Mouse (Mus musculus): ENCODE measurements around the gene Bhmt2. TPM values are rescaled to one million over a fixed set of nuclear protein-coding genes. Genes with fewer than 3 reads are reported as not detected.

Gene Bhmt2
- polyA plus RNA-seq, 1 experiment from 2014 or later, result not detected

- WGBS, result 91% methylated on average over 3 of the region's 3 CpGs
- Histone ChIP-seq H3K4me3 (no peak overlapping the region), H3K27ac (no peak overlapping the region), H3K9ac (no peak overlapping the region), H3K4me1 (no peaks in the 10 kb centered on the region), H3K4me2 (replicated peaks) (no peak overlapping the region), H3K9me3 (no peaks in the 10 kb centered on the region), H3K27me3 (no peaks in the 10 kb centered on the region), H3K36me3 (no peaks in the 10 kb centered on the region)
- no peak for ATAC-seq (ENCODE audit: insufficient number of reproducible peaks, insufficient read depth, low FRiP score, low TSS enrichment)
Observed at GRCm38 (mm10) chr13:93689566-93689965, 15.5 kb upstream of the Bhmt2 start.

DNA sequence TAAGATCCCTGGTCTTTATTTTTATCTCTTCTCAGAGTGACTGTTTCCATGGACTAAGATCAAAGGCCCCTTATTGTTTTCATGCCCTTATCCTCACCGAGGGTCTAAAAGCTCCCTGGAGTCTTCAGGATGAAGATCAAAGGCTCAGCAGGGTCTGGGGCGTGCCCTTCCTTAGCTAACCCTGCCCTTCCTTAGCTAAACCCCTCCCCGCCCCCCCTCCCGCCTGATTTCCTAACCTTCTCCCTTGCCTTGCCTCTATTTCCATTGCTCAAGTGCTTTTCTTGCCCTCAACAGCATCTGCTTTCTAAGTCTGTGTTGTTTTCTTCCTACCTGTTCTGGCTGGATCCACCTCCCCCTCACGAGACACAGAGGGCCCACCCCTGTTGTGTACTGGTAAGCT lies 13.2 kb upstream of the Bhmt2 start:
- H3K4me1 ChIP-seq, result no peaks in the 10 kb centered on the region; the same call in 1 of the 2 replicates
- H3K27me3 ChIP-seq, result no peaks in the 10 kb centered on the region
- H3K4me2 ChIP-seq (replicated peaks), result no peak overlapping the region
- no peak overlapping the region for H3K9ac ChIP-seq
- no peak for ATAC-seq (ENCODE audit: insufficient number of reproducible peaks, insufficient read depth, low FRiP score, low TSS enrichment)
- WGBS, result 10% methylated on average over 5 of the region's 5 CpGs
- H3K4me3 ChIP-seq, result no peak overlapping the region
- H3K27ac ChIP-seq, result no peak overlapping the region
- H3K36me3 ChIP-seq, result no peaks in the 10 kb centered on the region
- no peaks in the 10 kb centered on the region for H3K9me3 ChIP-seq

GRCm38 (mm10) chr13:93685226-93685625 lies 11.1 kb upstream of the Bhmt2 start:
- H3K4me3 ChIP-seq, result no peak overlapping the region
- ATAC-seq (ENCODE audit: insufficient number of reproducible peaks, insufficient read depth, low FRiP score, low TSS enrichment), result no peak
- H3K9me3 ChIP-seq, result no peaks in the 10 kb centered on the region
- H3K27me3 ChIP-seq, result no peaks in the 10 kb centered on the region
- no peak overlapping the region for H3K9ac ChIP-seq
- no peak overlapping the region for H3K27ac ChIP-seq
- H3K4me2 ChIP-seq (replicated peaks), result no peak overlapping the region
- no peaks in the 10 kb centered on the region; the same call in 1 of the 2 replicates for H3K4me1 ChIP-seq
- no peaks in the 10 kb centered on the region for H3K36me3 ChIP-seq
- WGBS, result 71% methylated on average over 4 of the region's 4 CpGs

GRCm38 (mm10) chr13:93683336-93683735 lies 9.2 kb upstream of the Bhmt2 start:
- H3K4me3 ChIP-seq, result no peak overlapping the region
- H3K27me3 ChIP-seq, result no peaks in the 10 kb centered on the region
- no peaks in the 10 kb centered on the region for H3K36me3 ChIP-seq
- ATAC-seq (ENCODE audit: insufficient number of reproducible peaks, insufficient read depth, low FRiP score, low TSS enrichment), result no peak
- no peak overlapping the region for H3K9ac ChIP-seq
- no peaks in the 10 kb centered on the region for H3K9me3 ChIP-seq
- H3K4me2 ChIP-seq (replicated peaks), result no peak overlapping the region
- no peak overlapping the region for H3K27ac ChIP-seq
- no peaks in the 10 kb centered on the region; the same call in 1 of the 2 replicates for H3K4me1 ChIP-seq

- no peak for ATAC-seq (ENCODE audit: insufficient number of reproducible peaks, insufficient read depth, low FRiP score, low TSS enrichment)
- no peak overlapping the region for H3K9ac ChIP-seq
Observed at GRCm38 (mm10) chr13:93676864-93677263, 2.8 kb upstream of the Bhmt2 start.

DNA sequence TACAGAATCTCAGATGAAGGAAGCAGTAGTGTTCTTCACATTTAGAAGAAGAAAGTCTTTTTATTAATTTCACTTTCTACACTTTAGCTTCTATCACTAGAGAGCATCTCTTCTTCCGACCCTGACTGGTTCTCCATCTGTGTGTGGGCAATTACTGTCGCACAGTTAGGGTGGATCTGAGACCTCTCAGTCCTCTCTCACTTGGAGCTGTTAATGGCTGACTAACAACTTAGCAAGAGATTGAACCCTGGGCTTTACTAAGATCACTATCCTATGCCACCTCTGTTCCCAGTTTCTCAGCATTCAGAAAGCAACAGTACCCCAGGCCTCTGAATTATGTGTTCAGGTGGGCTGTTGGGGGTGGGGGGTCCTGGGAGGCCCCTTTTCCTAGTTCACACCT lies 806 bp downstream of the Bhmt2 start:
- Histone ChIP-seq H3K4me1 (no peaks in the 10 kb centered on the region), H3K9ac (no peak overlapping the region), H3K27ac (no peak overlapping the region), H3K4me3 (no peak overlapping the region), H3K27me3 (peaks cover 13% of the 10 kb centered on the region), H3K36me3 (no peaks in the 10 kb centered on the region), H3K4me2 (replicated peaks) (no peak overlapping the region), H3K9me3 (no peaks in the 10 kb centered on the region)
- no peak for ATAC-seq (ENCODE audit: insufficient number of reproducible peaks, insufficient read depth, low FRiP score, low TSS enrichment)
- 71% methylated on average over 2 of the region's 2 CpGs for WGBS

More at GRCm38 (mm10) chr13:93676864-93677263, 2.8 kb upstream of the Bhmt2 start:
- H3K27me3 ChIP-seq, result peaks cover 13% of the 10 kb centered on the region
- H3K4me3 ChIP-seq, result no peak overlapping the region
- H3K36me3 ChIP-seq, result no peaks in the 10 kb centered on the region
- no peaks in the 10 kb centered on the region for H3K9me3 ChIP-seq
- no peak overlapping the region for H3K27ac ChIP-seq
- H3K4me2 ChIP-seq (replicated peaks), result no peak overlapping the region
- no peaks in the 10 kb centered on the region for H3K4me1 ChIP-seq
- WGBS, result 73% methylated on average over 9 of the region's 9 CpGs

DNA sequence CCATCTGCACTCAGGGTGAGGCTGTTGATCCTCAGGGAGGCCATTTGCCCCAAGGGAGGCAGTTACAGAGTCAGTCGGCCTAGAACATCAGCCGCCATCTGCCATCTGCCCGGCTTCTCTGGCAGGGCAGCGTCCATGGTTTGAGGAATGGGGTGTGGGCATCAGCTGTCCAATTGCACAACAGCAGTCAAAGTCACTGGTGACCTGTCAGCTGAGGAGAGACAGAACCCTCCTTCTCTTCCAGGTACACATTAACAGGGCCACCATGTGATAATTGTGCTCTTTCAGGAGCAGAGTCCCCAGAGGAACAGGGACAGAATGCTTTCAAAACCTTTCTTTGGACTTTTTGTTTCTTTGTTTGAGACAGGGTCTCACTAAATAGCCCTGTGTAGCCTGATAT lies 1.7 kb downstream of the Bhmt2 start:
- Histone ChIP-seq H3K36me3 (no peaks in the 10 kb centered on the region), H3K9ac (no peak overlapping the region), H3K9me3 (no peaks in the 10 kb centered on the region), H3K4me1 (no peaks in the 10 kb centered on the region), H3K4me2 (replicated peaks) (no peak overlapping the region), H3K27me3 (peaks cover 13% of the 10 kb centered on the region), H3K4me3 (no peak overlapping the region), H3K27ac (no peak overlapping the region)
- no peak for ATAC-seq (ENCODE audit: insufficient number of reproducible peaks, insufficient read depth, low FRiP score, low TSS enrichment)
- WGBS, result 86% methylated on average over 4 of the region's 4 CpGs

GRCm38 (mm10) chr13:93667586-93667985 lies 6.5 kb downstream of the Bhmt2 start:
- Histone ChIP-seq H3K4me3 (no peak overlapping the region), H3K9me3 (no peaks in the 10 kb centered on the region), H3K27ac (no peak overlapping the region), H3K4me2 (replicated peaks) (no peak overlapping the region), H3K27me3 (no peaks in the 10 kb centered on the region), H3K9ac (no peak overlapping the region), H3K36me3 (no peaks in the 10 kb centered on the region), H3K4me1 (no peaks in the 10 kb centered on the region)
- WGBS, result 88% methylated on average over 4 of the region's 4 CpGs
- ATAC-seq (ENCODE audit: insufficient number of reproducible peaks, insufficient read depth, low FRiP score, low TSS enrichment), result no peak

DNA sequence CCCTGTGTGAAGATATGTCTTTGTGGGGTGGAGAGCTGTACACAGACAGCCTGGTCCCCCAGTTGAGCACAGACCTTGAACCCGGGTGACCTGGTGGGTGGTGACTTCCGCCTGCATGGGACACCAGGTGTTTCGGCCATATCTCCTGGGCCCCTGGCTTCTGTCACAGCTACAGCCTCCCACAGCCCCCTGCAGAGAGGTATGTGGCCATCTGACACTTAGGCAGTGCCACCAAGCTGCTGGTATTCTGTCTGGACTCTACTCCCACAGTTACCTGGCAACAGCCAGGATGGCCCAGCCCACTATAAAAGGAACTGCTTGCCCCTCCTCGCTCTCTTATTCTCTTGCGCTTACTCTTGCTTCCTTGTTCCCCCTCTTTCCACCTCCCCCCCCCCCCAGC lies 16.2 kb downstream of the Bhmt2 start:
- Histone ChIP-seq H3K9ac (no peak overlapping the region), H3K27ac (no peak overlapping the region), H3K36me3 (no peaks in the 10 kb centered on the region), H3K27me3 (no peaks in the 10 kb centered on the region), H3K9me3 (no peaks in the 10 kb centered on the region), H3K4me3 (no peak overlapping the region), H3K4me1 (no peaks in the 10 kb centered on the region), H3K4me2 (replicated peaks) (no peak overlapping the region)
- ATAC-seq (ENCODE audit: insufficient number of reproducible peaks, insufficient read depth, low FRiP score, low TSS enrichment), result no peak
- 80% methylated on average over 5 of the region's 5 CpGs for WGBS

- no peak overlapping the region for H3K4me2 ChIP-seq (replicated peaks)
- H3K9me3 ChIP-seq, result no peaks in the 10 kb centered on the region
- H3K36me3 ChIP-seq, result no peaks in the 10 kb centered on the region
- no peak overlapping the region for H3K27ac ChIP-seq
- ATAC-seq (ENCODE audit: insufficient number of reproducible peaks, insufficient read depth, low FRiP score, low TSS enrichment), result no peak
- 91% methylated on average over 6 of the region's 6 CpGs for WGBS
- no peak overlapping the region for H3K9ac ChIP-seq
- H3K27me3 ChIP-seq, result no peaks in the 10 kb centered on the region
- no peak overlapping the region for H3K4me3 ChIP-seq
- H3K4me1 ChIP-seq, result no peaks in the 10 kb centered on the region
Observed at GRCm38 (mm10) chr13:93653382-93653781, 20.7 kb downstream of the Bhmt2 start.

DNA sequence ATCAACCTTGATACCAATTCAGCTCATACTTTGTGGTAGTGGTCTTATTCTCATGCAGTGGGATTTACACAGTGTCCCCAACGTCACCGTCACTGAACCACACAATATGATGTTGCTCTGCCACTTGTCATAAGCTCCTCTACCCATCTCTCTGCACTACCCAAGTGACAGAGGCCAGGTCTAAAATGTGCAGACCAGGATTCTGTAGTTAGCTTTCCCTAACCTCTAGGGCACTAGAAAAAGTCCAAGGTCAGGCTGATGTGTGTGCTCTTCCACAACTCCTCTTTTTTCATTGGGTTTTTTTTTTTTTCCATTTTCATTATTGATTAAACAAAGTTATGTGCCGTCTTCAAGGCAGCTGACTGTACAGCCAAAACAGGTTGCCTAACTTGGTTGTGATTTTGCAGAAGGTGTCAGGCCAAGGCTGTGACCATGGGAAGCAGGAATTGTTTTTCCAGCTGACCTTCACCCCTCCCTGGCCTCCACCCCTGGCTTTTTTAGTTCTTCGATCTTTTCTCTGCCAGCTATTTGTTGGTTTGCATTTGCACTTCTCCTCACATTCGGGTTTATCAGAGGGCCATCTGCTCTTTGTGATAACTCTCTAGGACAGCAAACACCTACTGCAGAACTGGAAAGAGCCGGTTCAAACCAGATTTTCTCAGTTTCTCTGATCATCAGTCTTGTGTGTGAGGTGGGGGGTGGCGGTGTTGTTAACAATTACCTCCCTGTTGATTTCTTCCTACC lies 25.5 kb downstream of the Bhmt2 start:
- Histone ChIP-seq H3K27me3 (no peaks in the 10 kb centered on the region), H3K4me2 (replicated peaks) (no peak overlapping the region), H3K27ac (no peak overlapping the region), H3K9ac (no peak overlapping the region), H3K4me1 (no peaks in the 10 kb centered on the region), H3K4me3 (no peak overlapping the region), H3K36me3 (no peaks in the 10 kb centered on the region), H3K9me3 (no peaks in the 10 kb centered on the region)
- 81% methylated on average over 7 of the region's 7 CpGs for WGBS
- ATAC-seq (ENCODE audit: insufficient number of reproducible peaks, insufficient read depth, low FRiP score, low TSS enrichment), result no peak

- Histone ChIP-seq H3K4me2 (replicated peaks) (no peak overlapping the region), H3K4me1 (no peaks in the 10 kb centered on the region), H3K9ac (no peak overlapping the region), H3K36me3 (no peaks in the 10 kb centered on the region), H3K4me3 (no peak overlapping the region), H3K9me3 (no peaks in the 10 kb centered on the region), H3K27me3 (no peaks in the 10 kb centered on the region), H3K27ac (no peak overlapping the region)
- 65% methylated on average over 4 of the region's 4 CpGs for WGBS
- ATAC-seq (ENCODE audit: insufficient number of reproducible peaks, insufficient read depth, low FRiP score, low TSS enrichment), result no peak
Observed at GRCm38 (mm10) chr13:93639636-93640035, 34.5 kb downstream of the Bhmt2 start.

Data from embryonic facial prominence, embryonic 12.5 days (tissue).